Mouse (Mus musculus) neural tube, embryonic 12.5 days (tissue): Measurements from ENCODE around the gene Nrsn2. TPM values are rescaled to one million over a fixed set of nuclear protein-coding genes. Genes with fewer than 3 reads are reported as not detected.

Experiments used
- ATAC-seq: fragments of 200-750 bp; cut with Nextera tagmentation; 2 replicates; pipeline ENCODE4 v1.8.0; 2017; ENCODE audit warnings: low read depth, mild to moderate bottlenecking, moderate TSS enrichment, moderate library complexity; ENCODE audit not compliant: low FRiP score
- H3K27ac ChIP-seq: fragments of 300-500 bp; sonication (generic); 2 replicates; pipeline ENCODE4 v1.5.1; 2016
- H3K27me3 ChIP-seq: fragments of 300-500 bp; sonication (generic); replicated peaks from 2 replicates; pipeline ENCODE4 v1.6.1; 2016; ENCODE audit warnings: mild to moderate bottlenecking
- H3K36me3 ChIP-seq: fragments of 300-500 bp; sonication (generic); 2 replicates; pipeline ENCODE4 v1.6.1; 2016; ENCODE audit warnings: mild to moderate bottlenecking
- H3K4me1 ChIP-seq: fragments of 300-500 bp; sonication (generic); 2 replicates; pipeline ENCODE4 v1.6.1; 2016
- H3K4me2 ChIP-seq: fragments of 300-500 bp; sonication (generic); replicated peaks from 2 replicates; pipeline ENCODE4 v1.6.1; 2016; ENCODE audit warnings: mild to moderate bottlenecking
- H3K4me3 ChIP-seq: fragments of 300-500 bp; sonication (generic); 2 replicates; pipeline ENCODE4 v1.5.1; 2016
- H3K9ac ChIP-seq: fragments of 300-500 bp; sonication (generic); 2 replicates; pipeline ENCODE4 v1.6.1; 2016; ENCODE audit warnings: mild to moderate bottlenecking
- H3K9me3 ChIP-seq: fragments of 300-500 bp; sonication (generic); 2 replicates; pipeline ENCODE4 v1.6.1; 2016; ENCODE audit warnings: mild to moderate bottlenecking
- WGBS: fragments of 180-500 bp; shearing (Covaris S2); methylation state at CpG from one replicate; pipeline ENCODE4 v1.1.7; 2016; 5-methylcytosine and 5-hydroxymethylcytosine counted together
- polyA plus RNA-seq: library from polyadenylated mRNA; unstranded; fragments of >200 nt; fragmentation: Nextera tagmentation; extraction: Ambion mirVana; gene quantifications from 2 replicates; pipeline ENCODE4 v1.2.1, GENCODE M21; 2016

The Nrsn2 gene
- polyA plus RNA-seq, 1 experiment from 2014 or later: 16.5 TPM

DNA sequence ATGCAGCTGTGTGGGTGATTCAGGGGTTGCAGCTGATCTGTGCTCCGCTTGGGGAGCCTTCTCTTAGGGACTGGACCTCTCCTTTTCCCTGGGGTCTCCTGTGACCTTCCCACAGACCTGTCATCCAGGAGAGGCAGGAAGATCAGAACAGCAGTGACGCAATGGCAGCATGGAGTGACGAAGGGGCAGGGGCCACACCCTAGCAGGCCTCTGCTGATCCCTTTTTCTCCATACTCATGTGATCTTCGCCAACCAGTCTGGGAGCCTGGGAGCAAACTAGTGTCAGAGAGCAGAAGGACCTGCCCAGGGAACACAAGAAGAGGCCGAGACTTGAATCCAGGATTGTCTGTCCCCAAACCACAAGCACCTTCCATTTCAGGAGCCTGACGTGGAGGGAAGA lies 27.2 kb downstream of the Nrsn2 start:
- Histone ChIP-seq H3K9me3 (no peaks in the 10 kb centered on the region), H3K9ac (no peak overlapping the region), H3K4me3 (no peak overlapping the region), H3K36me3 (no peaks in the 10 kb centered on the region), H3K27ac (no peak overlapping the region), H3K4me2 (no peak overlapping the region), H3K27me3 (peaks cover 7% of the 10 kb centered on the region; the same call in 1 of the 2 replicates), H3K4me1 (peaks cover 3% of the 10 kb centered on the region)
- ATAC-seq: no peak
- 81% methylated on average over 6 of the region's 6 CpGs for WGBS

DNA sequence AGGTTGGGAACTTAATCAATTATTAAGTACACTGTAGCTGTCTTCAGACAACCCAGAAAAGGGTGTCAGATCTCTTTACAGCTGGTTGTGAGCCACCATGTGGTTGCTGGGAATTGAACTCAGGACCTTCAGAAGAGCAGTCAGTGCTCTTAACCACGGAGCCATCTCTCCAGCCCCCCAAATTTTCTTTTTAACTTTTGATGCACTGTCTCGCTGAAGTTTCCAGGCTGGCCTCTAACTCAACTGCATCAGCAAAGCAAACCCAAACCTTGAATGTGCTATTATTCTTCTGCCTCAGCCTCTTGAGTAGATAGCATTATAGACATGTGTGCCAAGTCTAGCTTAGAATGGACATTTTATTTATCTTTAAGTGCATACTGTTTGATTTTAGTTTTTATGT lies 28.7 kb downstream of the Nrsn2 start:
- H3K9ac ChIP-seq: no peak overlapping the region
- H3K4me1 ChIP-seq: peaks cover 8% of the 10 kb centered on the region
- no peak overlapping the region for H3K27ac ChIP-seq
- no peaks in the 10 kb centered on the region for H3K36me3 ChIP-seq
- H3K4me3 ChIP-seq: no peak overlapping the region
- H3K27me3 ChIP-seq: peaks cover 7% of the 10 kb centered on the region; the same call in 1 of the 2 replicates
- no peaks in the 10 kb centered on the region for H3K9me3 ChIP-seq
- no peak for ATAC-seq
- no peak overlapping the region for H3K4me2 ChIP-seq
- whole genome bisulfite sequencing: 73% methylated on average over 2 of the region's 2 CpGs

DNA sequence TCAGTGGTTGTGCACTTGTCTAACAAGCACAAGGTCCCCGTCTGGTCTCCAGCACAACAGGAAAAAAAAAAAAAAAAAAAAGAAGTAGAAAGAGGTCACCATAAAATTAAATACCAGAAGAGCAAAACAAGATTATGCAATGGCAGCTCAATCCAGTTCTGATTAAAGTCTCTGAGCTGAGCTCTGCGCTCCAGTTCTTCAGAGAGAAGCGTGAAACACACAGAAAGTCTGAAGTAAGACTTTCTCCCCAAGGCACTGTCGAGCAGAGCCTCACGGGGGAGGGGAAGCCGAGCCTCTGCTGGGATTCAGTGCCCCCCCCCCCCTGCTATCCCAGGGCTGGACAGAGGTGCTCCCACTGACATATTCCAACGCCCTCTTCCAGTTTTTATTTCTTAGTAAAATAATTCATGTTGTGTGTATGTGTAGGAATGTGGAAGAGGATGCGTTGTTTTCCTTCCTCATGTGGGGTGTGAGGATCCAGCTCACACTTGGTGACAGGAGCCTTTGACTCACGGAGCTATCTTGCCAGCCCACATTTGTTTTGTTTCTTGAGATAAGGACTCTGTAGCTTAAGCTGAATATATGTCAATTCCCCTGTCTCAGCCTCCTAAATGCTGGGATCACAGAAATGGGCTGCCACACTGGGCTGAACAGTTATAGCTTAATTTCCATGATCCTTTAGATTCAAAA lies 29.5 kb downstream of the Nrsn2 start:
- Histone ChIP-seq H3K4me2 (no peak overlapping the region), H3K9me3 (no peaks in the 10 kb centered on the region), H3K4me3 (no peak overlapping the region), H3K27ac (no peak overlapping the region), H3K9ac (no peak overlapping the region), H3K36me3 (no peaks in the 10 kb centered on the region), H3K4me1 (peaks cover 8% of the 10 kb centered on the region), H3K27me3 (peaks cover 7% of the 10 kb centered on the region; the same call in 1 of the 2 replicates)
- ATAC-seq: no peak
- 53% methylated on average over 9 of the region's 9 CpGs for WGBS

DNA sequence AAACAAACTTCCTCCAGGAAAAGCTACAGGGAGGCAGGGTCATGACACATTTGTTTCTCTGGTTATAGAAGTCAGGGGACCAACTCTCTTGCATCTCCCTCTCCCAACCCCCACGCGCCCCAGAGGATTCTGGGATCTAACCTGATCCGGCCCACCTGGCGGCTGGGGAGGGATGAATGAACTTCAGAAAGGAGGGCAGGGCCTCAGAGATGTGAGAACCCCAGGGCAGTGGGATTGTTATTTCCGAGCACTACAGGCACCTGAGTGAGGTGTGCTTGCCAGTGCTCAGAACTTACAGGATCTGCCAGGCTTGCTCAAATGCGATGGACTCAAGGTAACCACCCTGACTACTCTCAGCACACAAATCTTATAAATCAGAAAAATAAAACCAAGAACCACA lies 31.0 kb downstream of the Nrsn2 start:
- Histone ChIP-seq H3K36me3 (no peaks in the 10 kb centered on the region), H3K27me3 (peaks cover 7% of the 10 kb centered on the region; the same call in 1 of the 2 replicates), H3K27ac (no peak overlapping the region), H3K9me3 (no peaks in the 10 kb centered on the region), H3K4me1 (peaks cover 8% of the 10 kb centered on the region), H3K4me2 (no peak overlapping the region), H3K9ac (no peak overlapping the region), H3K4me3 (no peak overlapping the region)
- ATAC-seq: no peak
- WGBS: 62% methylated on average over 6 of the region's 6 CpGs

DNA sequence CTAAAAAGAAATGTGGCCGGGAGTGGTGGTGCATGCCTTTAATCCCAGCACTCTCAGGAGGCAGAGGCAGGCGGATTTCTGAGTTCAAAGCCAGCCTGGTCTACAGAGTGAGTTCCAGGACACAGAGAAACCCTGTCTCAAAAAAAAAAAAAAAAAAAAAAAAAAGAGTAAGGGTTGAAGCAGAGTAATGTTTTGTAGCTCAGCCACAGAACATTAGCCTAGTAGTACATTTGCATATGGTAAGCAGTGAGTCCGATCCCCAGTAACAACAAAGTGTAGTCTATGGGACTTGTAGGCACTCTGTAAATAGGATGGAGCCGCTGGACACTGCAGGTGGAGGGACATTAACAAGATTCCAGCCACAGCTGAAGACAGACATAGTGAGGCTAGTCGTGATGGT lies 31.5 kb downstream of the Nrsn2 start:
- Histone ChIP-seq H3K27me3 (peaks cover 7% of the 10 kb centered on the region; the same call in 1 of the 2 replicates), H3K36me3 (no peaks in the 10 kb centered on the region), H3K9me3 (no peaks in the 10 kb centered on the region), H3K4me1 (peaks cover 8% of the 10 kb centered on the region), H3K9ac (no peak overlapping the region), H3K4me2 (no peak overlapping the region), H3K4me3 (no peak overlapping the region), H3K27ac (no peak overlapping the region)
- WGBS: 64% methylated on average over 5 of the region's 5 CpGs
- ATAC-seq: no peak

DNA sequence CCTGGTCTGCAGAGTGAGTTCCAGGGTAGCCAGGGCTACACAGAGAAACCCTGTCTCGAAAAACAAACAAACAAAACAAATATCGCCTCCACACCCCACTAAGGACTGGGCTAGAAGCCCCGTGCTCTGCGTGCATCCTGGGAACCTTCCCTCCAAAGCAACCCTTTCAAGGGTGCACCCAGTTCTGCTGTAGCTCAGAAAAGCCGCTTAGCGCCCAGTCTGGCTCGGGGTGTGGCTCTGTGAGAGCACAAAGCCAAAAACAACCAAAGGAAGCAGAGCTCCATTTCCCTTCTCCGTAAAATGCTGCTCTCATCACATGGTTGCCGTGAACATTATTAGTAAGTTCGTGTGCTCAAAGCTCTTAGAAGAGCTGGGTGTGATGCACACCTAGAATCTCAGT lies 32.1 kb downstream of the Nrsn2 start:
- Histone ChIP-seq H3K9me3 (no peaks in the 10 kb centered on the region), H3K27me3 (peaks cover 7% of the 10 kb centered on the region; the same call in 1 of the 2 replicates), H3K4me1 (peaks cover 8% of the 10 kb centered on the region), H3K9ac (peak overlapping the region; percentile 68), H3K36me3 (no peaks in the 10 kb centered on the region), H3K4me2 (peak overlapping the region; percentile 93), H3K27ac (no peak overlapping the region), H3K4me3 (peak overlapping the region; percentile 47)
- no peak for ATAC-seq
- WGBS: 11% methylated on average over 10 of the region's 10 CpGs

DNA sequence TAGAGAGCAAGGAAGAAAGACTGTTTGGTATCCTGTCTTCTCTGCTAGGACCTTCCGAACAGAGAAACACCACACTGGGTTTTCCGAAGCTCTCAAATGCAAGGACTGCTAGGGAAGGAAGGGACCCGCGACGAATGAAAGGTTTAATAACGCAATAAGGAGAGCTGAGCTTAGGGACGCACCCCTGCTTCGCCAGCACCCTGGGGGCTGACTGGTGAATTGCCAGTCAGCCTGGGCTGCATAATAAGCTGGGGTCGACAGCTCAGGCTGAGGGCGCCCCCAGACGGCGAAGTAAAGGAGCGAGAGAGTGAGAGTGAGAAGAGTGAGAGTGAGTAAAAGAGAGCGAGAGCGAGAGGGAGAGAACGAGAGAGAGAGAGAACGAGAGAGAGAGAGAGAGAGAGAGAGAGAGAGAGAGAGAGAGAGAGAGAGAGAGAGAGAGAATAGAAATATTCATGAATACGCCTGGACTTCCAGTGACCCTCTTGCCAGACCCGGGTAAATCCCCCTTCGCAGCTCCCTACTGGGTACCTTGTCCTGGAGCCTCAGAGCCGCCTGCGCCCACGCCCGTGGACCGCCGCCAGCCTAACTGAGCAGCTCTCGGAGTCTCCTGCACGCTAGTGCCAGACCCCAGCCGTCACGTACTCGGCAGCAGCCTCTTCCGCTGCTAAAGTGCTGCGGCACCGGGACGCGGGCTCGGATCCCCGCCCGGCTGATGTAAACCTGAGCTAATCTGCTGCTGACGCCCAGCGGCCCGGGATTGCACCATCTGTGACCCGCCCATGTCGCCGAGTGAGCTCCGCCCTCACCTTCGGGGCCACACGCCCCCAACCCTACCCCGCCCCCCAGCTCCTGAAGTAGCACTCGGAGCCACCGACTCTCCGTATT lies 32.9 kb downstream of the Nrsn2 start, which contains the start of gene Trib3:
Gene Trib3 (minus strand): TSS at position 704 of the 885 bp plus-strand sequence.
- peak; percentile 92 for ATAC-seq
- Histone ChIP-seq H3K4me1 (peaks cover 8% of the 10 kb centered on the region), H3K36me3 (no peaks in the 10 kb centered on the region), H3K9me3 (no peaks in the 10 kb centered on the region), H3K27me3 (peaks cover 7% of the 10 kb centered on the region; the same call in 1 of the 2 replicates), H3K27ac (0 out of 2 replicates have a peak within 1 kb of the TSS, but pooled peaks have one; percentile 12), H3K4me3 (peak within 1 kb of the TSS; percentile 47), H3K9ac (peak within 1 kb of the TSS; percentile 68), H3K4me2 (peak within 1 kb of the TSS; percentile 93)
- WGBS: under 1% methylated on average over 52 of the region's 52 CpGs

DNA sequence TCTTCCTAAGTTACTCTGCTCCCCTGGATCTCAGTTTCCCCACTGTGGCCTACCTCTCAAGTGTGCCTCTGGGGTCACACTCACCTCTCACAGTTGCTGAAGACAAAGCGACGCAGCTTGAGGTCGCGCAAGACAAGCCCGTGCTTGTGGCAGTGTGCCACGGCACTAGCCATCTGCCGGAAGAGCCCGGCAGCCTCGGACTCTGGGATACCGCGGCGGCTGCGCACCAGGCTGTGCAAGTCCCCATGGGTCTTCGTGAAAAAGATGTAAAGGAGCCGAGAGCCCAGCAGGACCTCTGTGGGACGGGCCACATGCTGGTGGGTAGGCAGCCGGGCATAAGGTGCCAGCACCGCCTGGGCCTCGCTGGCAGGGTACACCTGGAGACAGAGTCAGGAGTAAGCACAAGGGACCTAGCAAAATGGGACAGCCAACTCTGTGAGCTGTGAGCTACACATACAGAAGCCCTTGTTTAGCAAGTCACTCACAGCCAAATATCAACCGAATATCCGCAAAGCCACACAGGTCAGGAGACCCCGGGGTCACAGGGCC lies 36.7 kb downstream of the Nrsn2 start:
- Histone ChIP-seq H3K4me3 (no peak overlapping the region), H3K4me1 (peaks cover 8% of the 10 kb centered on the region), H3K9me3 (no peaks in the 10 kb centered on the region), H3K27ac (no peak overlapping the region), H3K4me2 (no peak overlapping the region), H3K27me3 (no peaks in the 10 kb centered on the region), H3K9ac (no peak overlapping the region), H3K36me3 (no peaks in the 10 kb centered on the region)
- WGBS: 87% methylated on average over 22 of the region's 22 CpGs
- no peak for ATAC-seq

DNA sequence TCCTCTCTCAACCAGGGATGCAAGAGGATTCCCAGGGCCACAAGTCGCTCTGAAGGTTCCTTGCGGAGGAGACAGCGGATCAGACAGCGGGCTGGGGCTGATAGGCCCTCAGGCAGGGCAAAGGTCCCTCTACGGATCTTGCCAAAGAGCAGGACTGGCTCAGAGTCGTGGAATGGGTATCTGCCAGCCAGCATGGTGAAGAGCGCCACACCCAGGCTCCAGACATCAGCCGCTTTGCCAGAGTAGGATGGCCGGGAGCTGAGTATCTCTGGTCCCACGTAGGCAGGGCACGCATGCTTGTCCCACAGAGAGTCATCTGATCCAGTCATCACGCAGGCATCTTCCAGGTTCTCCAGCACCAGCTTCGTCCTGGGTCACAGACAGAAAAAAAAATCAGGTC lies 38.1 kb downstream of the Nrsn2 start:
- no peaks in the 10 kb centered on the region for H3K9me3 ChIP-seq
- WGBS: 85% methylated on average over 13 of the region's 13 CpGs

DNA sequence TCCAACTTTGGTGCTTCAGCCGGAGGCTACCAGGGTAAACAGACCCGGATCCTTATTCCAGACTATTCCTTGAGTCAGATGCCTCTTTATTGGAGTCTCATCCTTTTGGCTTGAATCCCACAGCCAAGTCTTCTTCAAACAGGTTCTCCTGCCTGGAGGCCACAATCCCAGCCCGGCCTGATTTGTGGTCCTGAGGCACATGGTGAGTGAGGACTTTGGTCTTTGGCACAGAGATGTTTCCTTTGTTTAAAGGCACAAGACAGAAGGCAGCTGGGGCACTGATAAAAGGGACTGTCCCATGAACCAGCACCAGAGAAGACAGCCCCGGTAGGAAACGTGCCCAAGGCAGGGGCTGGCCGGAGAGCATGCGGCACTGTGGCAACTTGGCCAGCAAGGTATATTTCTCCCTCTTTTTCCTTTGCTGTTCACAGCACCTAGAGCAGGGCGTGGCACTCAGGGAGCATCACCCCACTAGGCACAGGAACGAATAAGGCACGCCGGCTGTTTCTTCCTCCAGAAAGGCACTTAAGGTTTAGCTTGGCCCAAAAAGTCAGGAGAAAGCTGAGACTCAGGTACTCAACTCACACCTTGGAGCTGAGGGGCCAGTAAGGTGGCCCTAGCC lies 38.7 kb downstream of the Nrsn2 start:
- Histone ChIP-seq H3K36me3 (no peaks in the 10 kb centered on the region), H3K27ac (no peak overlapping the region), H3K4me3 (no peak overlapping the region), H3K9me3 (no peaks in the 10 kb centered on the region), H3K4me1 (0 out of 2 replicates have a peak, but pooled peaks cover 2% of the 10 kb centered on the region), H3K9ac (no peak overlapping the region), H3K27me3 (no peaks in the 10 kb centered on the region), H3K4me2 (no peak overlapping the region)
- WGBS: 89% methylated on average over 11 of the region's 11 CpGs
- ATAC-seq: no peak

More for the DNA sequence above, 38.1 kb downstream of the Nrsn2 start:
- Histone ChIP-seq H3K27ac (no peak overlapping the region), H3K4me1 (no peaks in the 10 kb centered on the region), H3K4me2 (no peak overlapping the region), H3K27me3 (no peaks in the 10 kb centered on the region), H3K9ac (no peak overlapping the region), H3K36me3 (no peaks in the 10 kb centered on the region), H3K4me3 (no peak overlapping the region)
- no peak for ATAC-seq

DNA sequence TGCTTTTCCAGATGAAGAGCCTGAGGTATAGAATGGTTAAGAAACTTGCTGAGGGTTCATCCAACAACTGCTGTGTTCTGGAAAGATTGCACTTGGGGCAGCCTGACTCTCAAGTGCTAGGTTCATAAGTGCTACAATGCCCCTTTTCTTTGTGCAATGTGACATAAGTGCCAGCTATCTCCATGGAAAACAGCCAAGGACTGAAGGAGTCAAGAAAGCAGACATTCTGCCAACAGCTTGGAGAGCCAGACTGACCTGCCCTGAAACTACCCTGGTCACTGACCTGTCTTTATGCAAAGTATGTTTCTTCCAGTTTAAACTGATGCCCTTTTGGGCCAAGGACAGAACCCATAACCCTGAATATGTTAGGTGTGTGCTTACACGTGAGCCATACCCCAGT lies 39.6 kb downstream of the Nrsn2 start:
- H3K4me3 ChIP-seq: no peak overlapping the region

More for the DNA sequence above, 39.6 kb downstream of the Nrsn2 start:
- H3K27me3 ChIP-seq: no peaks in the 10 kb centered on the region
- no peaks in the 10 kb centered on the region for H3K9me3 ChIP-seq
- no peak overlapping the region for H3K9ac ChIP-seq
- WGBS: 63% methylated on average over 1 of the region's 1 CpGs
- H3K4me2 ChIP-seq: no peak overlapping the region
- no peak for ATAC-seq
- 0 out of 2 replicates have a peak, but pooled peaks cover 3% of the 10 kb centered on the region for H3K4me1 ChIP-seq
- H3K27ac ChIP-seq: no peak overlapping the region
- no peaks in the 10 kb centered on the region for H3K36me3 ChIP-seq
